Mouse (Mus musculus) cerebellum, adult 2 months (tissue): Measurements from ENCODE around the gene Pde5a.

Experiments
- CTCF ChIP-seq: fragments of 200-500 bp; IDR thresholded peaks from 2 replicates; pipeline ENCODE4 v1.5.1; 2011; ENCODE audit warnings: low read depth, mild to moderate bottlenecking, control low read depth, low read length, moderate library complexity, borderline replicate concordance; ENCODE audit not compliant: insufficient read depth
- POLR2A ChIP-seq: fragments of 200-500 bp; IDR thresholded peaks from 2 replicates; pipeline ENCODE4 v1.6.1; 2011; ENCODE audit warnings: low read length, control low read depth, borderline replicate concordance; ENCODE audit not compliant: insufficient read depth

GRCm38 (mm10) chr3:122705246-122705645 is 23.5 kb upstream of the Pde5a start:
- no peak for TF ChIP-seq POLR2A
- TF ChIP-seq CTCF = no peak
